Mouse (Mus musculus) ES-E14 (cell line): Measurements from ENCODE around the gene Myo15b.
A peak's percentile ranks its signal among the peaks of the same experiment; 100 is the strongest.

Experiments used
- CHD2 ChIP-seq: IDR thresholded peaks from 2 replicates; pipeline ENCODE4 v1.6.1; 2014; ENCODE audit warnings: mild to moderate bottlenecking, low read depth, low read length, inconsistent platforms
- HCFC1 ChIP-seq: IDR thresholded peaks from 2 replicates; pipeline ENCODE4 v1.6.1; 2012; ENCODE audit warnings: low read length, inconsistent platforms, borderline replicate concordance; ENCODE audit not compliant: insufficient read depth
- MAFK ChIP-seq: IDR thresholded peaks from 2 replicates; pipeline ENCODE4 v1.6.1; 2014; ENCODE audit warnings: mild to moderate bottlenecking, low read depth, low read length, inconsistent platforms; ENCODE audit not compliant: insufficient read depth
- ZC3H11A ChIP-seq: IDR thresholded peaks from 2 replicates; pipeline ENCODE4 v1.6.1; 2012; ENCODE audit warnings: low read depth, mild to moderate bottlenecking, inconsistent platforms, low read length, borderline replicate concordance
- ZNF384 ChIP-seq: IDR thresholded peaks from 2 replicates; pipeline ENCODE4 v1.6.1; 2012; ENCODE audit warnings: low read depth, low read length, inconsistent platforms

GRCm38 (mm10) chr11:115817331-115817730 lies 40.9 kb upstream of the Myo15b start:
- TF ChIP-seq CHD2 (no peak), ZNF384 (0 out of 2 replicates have a peak, but pooled peaks have one; percentile 11), MAFK (no peak), ZC3H11A (no peak), HCFC1 (no peak)
